Mouse (Mus musculus): ENCODE data around the gene Gatad2a. TPM values are rescaled to one million over a fixed set of nuclear protein-coding genes. Genes with fewer than 3 reads are reported as not detected.

The Gatad2a gene
- polyA plus RNA-seq, 1 experiment from 2014 or later = 27.1 TPM

DNA sequence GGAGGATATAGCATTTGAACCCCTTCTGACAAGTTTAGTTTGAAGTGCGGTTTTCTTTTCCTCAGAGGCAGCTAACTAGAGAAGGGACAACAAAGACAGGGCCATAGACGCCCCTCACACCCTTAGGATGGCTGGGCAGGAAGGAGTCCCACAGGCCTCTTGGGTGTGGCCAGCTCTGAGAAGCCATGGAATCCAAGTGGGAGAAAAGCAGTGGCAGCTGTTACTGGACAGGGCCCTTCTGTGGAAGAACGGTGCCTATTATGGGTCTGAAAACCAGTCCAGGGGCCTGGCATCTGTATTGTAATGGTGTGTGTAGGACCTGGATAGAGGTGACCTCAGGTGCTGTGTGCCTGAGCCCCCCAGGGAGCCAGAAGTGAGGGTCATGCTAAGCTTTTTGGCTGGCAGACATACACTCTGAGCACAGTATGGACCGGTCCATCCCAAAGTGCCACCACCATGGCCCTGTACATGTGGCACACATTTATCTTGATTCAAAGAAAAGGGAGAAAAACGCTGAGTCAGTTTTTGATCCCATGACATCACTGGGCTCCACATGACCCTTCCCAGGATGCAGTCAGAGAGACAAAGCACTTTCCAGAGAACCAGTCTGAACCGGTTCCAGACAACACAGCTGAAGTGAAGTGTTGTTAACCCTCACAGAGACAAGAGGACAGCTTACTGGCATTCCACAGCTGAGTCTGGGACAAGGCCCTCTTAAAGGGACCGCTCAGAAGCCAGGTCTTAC lies 60.0 kb downstream of the Gatad2a start:
- ATAC-seq (ENCODE audit: low read depth) = peak; percentile 47; the same call in 1 of the 2 replicates

DNA sequence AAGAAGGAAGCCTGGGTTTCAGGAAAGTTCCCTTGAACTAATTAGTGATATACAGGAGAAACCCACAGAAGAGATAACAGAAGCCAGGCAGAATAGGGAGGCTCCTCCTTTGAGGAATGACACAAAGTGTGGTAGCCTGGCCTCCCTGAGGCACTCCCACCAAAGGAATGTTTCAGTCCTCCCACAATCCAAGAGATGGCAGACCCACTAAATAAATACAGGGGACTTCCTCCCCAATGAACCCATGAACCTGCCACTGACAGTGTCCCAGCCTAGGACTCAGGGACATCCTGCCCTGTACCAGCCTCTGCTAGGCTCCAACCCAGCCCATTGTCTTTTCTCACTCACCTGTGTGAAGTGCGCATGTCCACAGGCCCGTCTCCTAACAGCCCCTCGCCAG lies 60.8 kb downstream of the Gatad2a start:
- H3K27me3 ChIP-seq = no peaks in the 10 kb centered on the region
- H3K27ac ChIP-seq = no peak overlapping the region
- no peak overlapping the region for H3K4me2 ChIP-seq
- no peak overlapping the region; the same call in 1 of the 2 replicates for H3K9ac ChIP-seq
- peaks cover 58% of the 10 kb centered on the region for H3K4me1 ChIP-seq (replicated peaks)
- H3K36me3 ChIP-seq = peaks cover 55% of the 10 kb centered on the region
- no peak for ATAC-seq (ENCODE audit: low read depth)
- H3K4me3 ChIP-seq (replicated peaks) = no peak overlapping the region
- WGBS (ENCODE audit: insufficient replicate concordance) = 92% methylated on average over 3 of the region's 3 CpGs
- DNase-seq = no peak
- H3K9me3 ChIP-seq (replicated peaks) = no peaks in the 10 kb centered on the region

More for the DNA sequence above, 60.0 kb downstream of the Gatad2a start:
- DNase-seq = no peak
- Histone ChIP-seq H3K4me3 (replicated peaks) (no peak overlapping the region), H3K36me3 (peaks cover 56% of the 10 kb centered on the region), H3K4me1 (replicated peaks) (peaks cover 66% of the 10 kb centered on the region), H3K9ac (no peak overlapping the region), H3K9me3 (replicated peaks) (no peaks in the 10 kb centered on the region), H3K27ac (peak overlapping the region; percentile 62), H3K27me3 (no peaks in the 10 kb centered on the region), H3K4me2 (no peak overlapping the region)
- 68% methylated on average over 7 of the region's 7 CpGs for WGBS (ENCODE audit: insufficient replicate concordance)

DNA sequence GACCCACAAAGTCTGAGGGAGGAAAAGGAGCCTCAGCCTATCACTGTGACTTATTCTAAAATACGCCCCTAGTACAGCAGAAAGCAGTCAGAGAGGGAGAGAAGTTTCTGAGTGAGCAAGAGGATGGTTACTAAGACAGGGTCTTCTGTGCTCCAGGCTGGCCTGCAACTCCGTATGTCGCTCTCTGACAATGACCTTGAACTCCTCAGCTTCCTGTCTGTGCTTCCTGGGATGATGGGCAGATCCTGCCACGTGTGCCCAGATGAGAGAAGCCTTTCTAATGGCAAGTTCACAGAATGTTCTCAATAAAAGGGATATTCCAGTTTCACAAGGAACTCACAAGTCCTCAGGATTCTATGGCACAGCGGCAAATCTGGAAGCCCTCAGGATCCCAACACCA lies 61.6 kb downstream of the Gatad2a start:
- WGBS (ENCODE audit: insufficient replicate concordance) = 71% methylated on average over 5 of the region's 5 CpGs
- H3K9ac ChIP-seq = no peak overlapping the region
- peaks cover 49% of the 10 kb centered on the region for H3K4me1 ChIP-seq (replicated peaks)
- ATAC-seq (ENCODE audit: low read depth) (no peak), DNase-seq (no peak)
- H3K4me3 ChIP-seq (replicated peaks) = no peak overlapping the region
- H3K9me3 ChIP-seq (replicated peaks) = no peaks in the 10 kb centered on the region
- H3K27ac ChIP-seq = no peak overlapping the region; the same call in 1 of the 2 replicates
- H3K36me3 ChIP-seq = peaks cover 52% of the 10 kb centered on the region
- no peak overlapping the region for H3K4me2 ChIP-seq
- no peaks in the 10 kb centered on the region for H3K27me3 ChIP-seq

GRCm38 (mm10) chr8:69933811-69934210 lies 62.4 kb downstream of the Gatad2a start:
- H3K4me1 ChIP-seq (replicated peaks) = peaks cover 43% of the 10 kb centered on the region
- H3K4me3 ChIP-seq (replicated peaks) = no peak overlapping the region
- H3K36me3 ChIP-seq = peaks cover 58% of the 10 kb centered on the region
- no peak overlapping the region for H3K27ac ChIP-seq
- 32% methylated on average over 2 of the region's 2 CpGs for WGBS (ENCODE audit: insufficient replicate concordance)
- no peak overlapping the region for H3K9ac ChIP-seq
- DNase-seq (no peak), ATAC-seq (ENCODE audit: low read depth) (no peak)
- H3K9me3 ChIP-seq (replicated peaks) = no peaks in the 10 kb centered on the region
- no peak overlapping the region for H3K4me2 ChIP-seq
- no peaks in the 10 kb centered on the region for H3K27me3 ChIP-seq

DNA sequence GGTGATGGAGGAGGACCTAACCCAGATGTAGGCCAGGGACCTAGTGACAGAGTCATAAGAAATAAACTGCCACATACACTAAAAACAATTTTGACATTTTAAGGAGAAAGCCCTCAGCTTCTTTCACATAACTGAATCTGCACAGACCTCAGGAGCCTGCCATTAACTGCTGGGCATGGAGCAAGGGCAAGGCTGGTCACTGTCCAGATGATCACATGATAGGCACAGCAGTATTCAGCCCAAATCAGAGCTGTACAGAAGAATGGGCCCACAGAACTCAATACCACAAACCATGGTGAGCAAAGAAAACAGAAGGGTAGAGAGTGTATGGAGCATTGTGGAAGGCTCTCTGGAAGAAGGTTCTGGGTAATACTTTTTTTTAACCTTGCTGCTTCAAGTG lies 69.3 kb downstream of the Gatad2a start:
- Histone ChIP-seq H3K27me3 (no peaks in the 10 kb centered on the region), H3K4me2 (no peak overlapping the region), H3K36me3 (peaks cover 35% of the 10 kb centered on the region), H3K4me1 (replicated peaks) (peaks cover 59% of the 10 kb centered on the region), H3K9me3 (replicated peaks) (no peaks in the 10 kb centered on the region), H3K4me3 (replicated peaks) (no peak overlapping the region), H3K27ac (no peak overlapping the region), H3K9ac (no peak overlapping the region)
- ATAC-seq (ENCODE audit: low read depth) (no peak), DNase-seq (no peak)

- WGBS (ENCODE audit: insufficient replicate concordance) = 6% methylated on average over 1 of the region's 1 CpGs
- H3K9ac ChIP-seq = peak overlapping the region; percentile 34; the same call in 1 of the 2 replicates
- no peaks in the 10 kb centered on the region for H3K9me3 ChIP-seq (replicated peaks)
- H3K4me3 ChIP-seq (replicated peaks) = no peak overlapping the region
- H3K27ac ChIP-seq = peak overlapping the region; percentile 87
- no peaks in the 10 kb centered on the region for H3K27me3 ChIP-seq
- H3K4me2 ChIP-seq = peak overlapping the region; percentile 33
- peaks cover 30% of the 10 kb centered on the region for H3K36me3 ChIP-seq
- no peak for DNase-seq
- peaks cover 88% of the 10 kb centered on the region for H3K4me1 ChIP-seq (replicated peaks)
- ATAC-seq (ENCODE audit: low read depth) = peak; percentile 54
These were observed 72.2 kb downstream of the Gatad2a start for GRCm38 (mm10) chr8:69923986-69924385.

- Histone ChIP-seq H3K9me3 (replicated peaks) (no peaks in the 10 kb centered on the region), H3K4me3 (replicated peaks) (no peak overlapping the region), H3K4me2 (peak overlapping the region; percentile 55), H3K4me1 (replicated peaks) (peaks cover 85% of the 10 kb centered on the region), H3K27me3 (no peaks in the 10 kb centered on the region), H3K27ac (peak overlapping the region; percentile 87), H3K36me3 (peaks cover 24% of the 10 kb centered on the region), H3K9ac (peak overlapping the region; percentile 61)
- 91% methylated on average over 2 of the region's 2 CpGs for WGBS (ENCODE audit: insufficient replicate concordance)
- DNase-seq = no peak
- no peak for ATAC-seq (ENCODE audit: low read depth)
These were observed 75.0 kb downstream of the Gatad2a start for GRCm38 (mm10) chr8:69921141-69921540.

DNA sequence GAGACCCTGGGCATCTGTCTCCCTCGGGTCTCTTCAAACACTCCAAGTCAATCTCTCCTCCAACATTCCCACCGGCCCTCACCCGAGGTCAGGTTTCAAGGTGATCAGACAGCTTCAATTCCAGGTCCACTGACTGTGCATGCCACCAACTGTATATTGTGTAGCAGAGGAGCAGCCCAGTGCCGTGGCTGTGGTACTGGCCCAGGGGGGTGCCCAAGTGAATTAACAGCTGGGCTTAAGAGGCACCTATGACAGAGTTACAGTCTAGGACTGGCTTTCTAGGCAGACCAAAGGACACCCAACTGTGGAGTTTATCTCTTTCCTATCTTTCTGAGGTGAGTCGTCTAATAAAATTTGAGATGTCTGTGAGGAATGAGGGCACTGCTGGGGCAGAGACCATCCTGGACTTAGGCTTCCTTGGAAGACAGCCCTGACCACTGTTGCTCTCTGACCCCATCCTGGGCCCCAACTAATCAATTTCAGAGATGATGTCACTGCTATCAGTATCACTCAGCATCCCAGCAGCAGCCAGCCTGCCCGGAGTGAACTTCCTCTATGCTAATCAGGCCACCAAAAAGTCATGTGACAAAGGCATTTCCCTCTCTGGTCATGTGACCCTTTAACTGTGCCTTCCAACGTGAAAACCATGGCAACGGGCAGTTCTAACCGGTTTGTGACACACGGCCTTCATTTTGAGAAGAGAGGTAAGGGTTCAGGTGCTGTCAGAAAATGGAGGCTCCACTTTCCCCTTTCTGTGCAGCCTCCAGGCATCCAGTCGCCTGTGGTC lies 76.1 kb downstream of the Gatad2a start:
- 26% methylated on average over 11 of the region's 11 CpGs for WGBS (ENCODE audit: insufficient replicate concordance)
- Histone ChIP-seq H3K4me2 (peak overlapping the region; percentile 55), H3K9ac (peak overlapping the region; percentile 61), H3K9me3 (replicated peaks) (no peaks in the 10 kb centered on the region), H3K36me3 (peaks cover 30% of the 10 kb centered on the region), H3K27me3 (no peaks in the 10 kb centered on the region), H3K4me1 (replicated peaks) (peaks cover 74% of the 10 kb centered on the region), H3K27ac (peak overlapping the region; percentile 87), H3K4me3 (replicated peaks) (peak overlapping the region; percentile 14; the same call in 1 of the 2 replicates)
- peak; percentile 61 for DNase-seq
- peak; percentile 70 for ATAC-seq (ENCODE audit: low read depth)

DNA sequence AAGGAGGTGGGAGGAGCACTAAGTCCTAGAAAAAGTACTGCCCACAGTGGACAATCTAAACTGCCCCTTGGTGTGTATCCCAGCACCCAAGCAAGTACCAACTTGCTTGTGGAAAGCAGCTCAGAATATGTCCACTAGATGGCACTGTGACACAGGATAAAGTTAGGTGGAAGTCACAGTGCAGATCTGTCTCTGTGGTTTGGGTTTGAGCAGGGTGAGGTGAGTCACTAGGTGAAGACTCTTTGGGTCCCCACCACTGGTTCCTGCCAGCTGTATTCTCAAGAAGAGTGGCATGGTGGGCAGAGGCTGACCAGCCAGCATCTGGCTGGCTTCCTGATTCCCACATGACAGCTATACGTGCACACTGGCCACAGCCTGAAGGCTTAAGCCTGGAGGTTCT lies 77.2 kb downstream of the Gatad2a start:
- DNase-seq = peak; percentile 65
- H3K36me3 ChIP-seq = peaks cover 41% of the 10 kb centered on the region
- H3K9me3 ChIP-seq (replicated peaks) = no peaks in the 10 kb centered on the region
- no peak overlapping the region for H3K4me3 ChIP-seq (replicated peaks)
- H3K9ac ChIP-seq = no peak overlapping the region
- H3K27ac ChIP-seq = peak overlapping the region; percentile 87
- WGBS (ENCODE audit: insufficient replicate concordance) = 46% methylated on average over 1 of the region's 1 CpGs
- H3K4me2 ChIP-seq = no peak overlapping the region
- peak; percentile 30 for ATAC-seq (ENCODE audit: low read depth)
- no peaks in the 10 kb centered on the region for H3K27me3 ChIP-seq
- H3K4me1 ChIP-seq (replicated peaks) = peaks cover 63% of the 10 kb centered on the region

- no peak overlapping the region for H3K4me3 ChIP-seq (replicated peaks)
These were observed 77.7 kb downstream of the Gatad2a start for GRCm38 (mm10) chr8:69918506-69918905.

GRCm38 (mm10) chr8:69915748-69916147 lies 80.4 kb downstream of the Gatad2a start:
- Histone ChIP-seq H3K9ac (no peak overlapping the region; the same call in 1 of the 2 replicates), H3K27ac (no peak overlapping the region), H3K9me3 (replicated peaks) (no peaks in the 10 kb centered on the region), H3K36me3 (peaks cover 73% of the 10 kb centered on the region), H3K4me1 (replicated peaks) (peaks cover 31% of the 10 kb centered on the region), H3K4me2 (no peak overlapping the region), H3K4me3 (replicated peaks) (no peak overlapping the region), H3K27me3 (no peaks in the 10 kb centered on the region)
- DNase-seq (no peak), ATAC-seq (ENCODE audit: low read depth) (no peak)
- 67% methylated on average over 5 of the region's 5 CpGs for WGBS (ENCODE audit: insufficient replicate concordance)

More at GRCm38 (mm10) chr8:69918506-69918905, 77.7 kb downstream of the Gatad2a start:
- ATAC-seq (ENCODE audit: low read depth) (no peak), DNase-seq (no peak)
- Histone ChIP-seq H3K27me3 (no peaks in the 10 kb centered on the region), H3K9me3 (replicated peaks) (no peaks in the 10 kb centered on the region), H3K36me3 (peaks cover 46% of the 10 kb centered on the region), H3K4me2 (no peak overlapping the region), H3K9ac (no peak overlapping the region), H3K4me1 (replicated peaks) (peaks cover 58% of the 10 kb centered on the region), H3K27ac (no peak overlapping the region; the same call in 1 of the 2 replicates)

All from liver, embryonic 13.5 days (tissue).